Mouse (Mus musculus): ENCODE data around the gene Trim3. TPM values are rescaled to one million over a fixed set of nuclear protein-coding genes. Genes with fewer than 3 reads are reported as not detected.

Gene Trim3
- polyA plus RNA-seq, 1 experiment from 2014 or later: 38.0 TPM

Other genes with a start within 250 kb of the Trim3 start
- gene Fam160a2, start 233.5 kb downstream of the Trim3 start, polyA plus RNA-seq (2015; fragmentation: Nextera tagmentation; extraction: Ambion mirVana): 47.0 and 49.2 TPM in 2 replicates
- not detected in 2 replicates for gene Cnga4, start 229.0 kb downstream of the Trim3 start, polyA plus RNA-seq (2015; fragmentation: Nextera tagmentation; extraction: Ambion mirVana)
- gene Cckbr, start 207.8 kb downstream of the Trim3 start, polyA plus RNA-seq (2015; fragmentation: Nextera tagmentation; extraction: Ambion mirVana): 0.09 TPM in 1 of 2 replicates, not detected in the other
- gene Cavin3, start 151.3 kb downstream of the Trim3 start, polyA plus RNA-seq (2015; fragmentation: Nextera tagmentation; extraction: Ambion mirVana): 51.2 and 52.2 TPM in 2 replicates
- 40.1 and 40.8 TPM in 2 replicates for gene Smpd1, start 79.2 kb downstream of the Trim3 start, polyA plus RNA-seq (2015; fragmentation: Nextera tagmentation; extraction: Ambion mirVana)
- 51.1 and 58.3 TPM in 2 replicates for gene Apbb1, start 51.9 kb downstream of the Trim3 start, polyA plus RNA-seq (2015; fragmentation: Nextera tagmentation; extraction: Ambion mirVana)
- 0.37 and 1.00 TPM in 2 replicates for gene Hpx, start 33.4 kb downstream of the Trim3 start, polyA plus RNA-seq (2015; fragmentation: Nextera tagmentation; extraction: Ambion mirVana)
- gene Timm10b, start 6.5 kb upstream of the Trim3 start, polyA plus RNA-seq (2015; fragmentation: Nextera tagmentation; extraction: Ambion mirVana): 182 and 195 TPM in 2 replicates
- 82.4 and 97.0 TPM in 2 replicates for gene Arfip2, start 6.8 kb upstream of the Trim3 start, polyA plus RNA-seq (2015; fragmentation: Nextera tagmentation; extraction: Ambion mirVana)
- gene Gm45799, start 7.0 kb upstream of the Trim3 start, polyA plus RNA-seq (2015; fragmentation: Nextera tagmentation; extraction: Ambion mirVana): 23.7 and 28.5 TPM in 2 replicates
- 1.7 and 1.9 TPM in 2 replicates for gene Dnhd1, start 17.3 kb upstream of the Trim3 start, polyA plus RNA-seq (2015; fragmentation: Nextera tagmentation; extraction: Ambion mirVana)
- 312 and 317 TPM in 2 replicates for gene Ilk, start 103.0 kb upstream of the Trim3 start, polyA plus RNA-seq (2015; fragmentation: Nextera tagmentation; extraction: Ambion mirVana)
- gene Rrp8, start 103.8 kb upstream of the Trim3 start, polyA plus RNA-seq (2015; fragmentation: Nextera tagmentation; extraction: Ambion mirVana): 44.0 and 44.3 TPM in 2 replicates
- 118 and 133 TPM in 2 replicates for gene Taf10, start 110.8 kb upstream of the Trim3 start, polyA plus RNA-seq (2015; fragmentation: Nextera tagmentation; extraction: Ambion mirVana)
- 42.5 and 50.8 TPM in 2 replicates for gene Tpp1, start 118.7 kb upstream of the Trim3 start, polyA plus RNA-seq (2015; fragmentation: Nextera tagmentation; extraction: Ambion mirVana)
- 20.5 and 22.2 TPM in 2 replicates for gene Dchs1, start 154.1 kb upstream of the Trim3 start, polyA plus RNA-seq (2015; fragmentation: Nextera tagmentation; extraction: Ambion mirVana)
- gene Mrpl17, start 177.5 kb upstream of the Trim3 start, polyA plus RNA-seq (2015; fragmentation: Nextera tagmentation; extraction: Ambion mirVana): 341 and 356 TPM in 2 replicates